Mouse (Mus musculus): Measurements from ENCODE around the gene Icosl. TPM values are rescaled to one million over a fixed set of nuclear protein-coding genes. Genes with fewer than 3 reads are reported as not detected.
"Not testable (repeated sequence)": the region's sequence is repeated elsewhere in the genome, so short reads cannot be mapped to it uniquely, and the experiment has no call there.

Icosl gene
- not detected in 2 replicates for total RNA-seq (2012; rRNA removed)
- polyA plus RNA-seq (2012; ENCODE audit: insufficient read depth in 1 of 2, insufficient read length in 2 of 2, low read depth in 1 of 2, low replicate concordance in 2 of 2, missing spikeins in 1 of 2), result not detected

GRCm38 (mm10) chr10:78069101-78070011 is at the start of gene Icosl:
Icosl (plus strand) TSS chr10:78069302.
- Histone ChIP-seq H3K79me2 (ENCODE audit: control insufficient read depth, insufficient read depth, low read length, poor library complexity) (no peaks in the 10 kb centered on the region), H3K4me3 (ENCODE audit: control insufficient read depth in 1 of 2, insufficient read depth in 1 of 2, low read depth in 2 of 2, low read length in 2 of 2) (no peak within 1 kb of the TSS), H3K27ac (ENCODE audit: control insufficient read depth, low read depth, low read length) (no peak within 1 kb of the TSS), H3K27me3 (ENCODE audit: control insufficient read depth in 1 of 2, insufficient read depth in 2 of 2, low read length in 2 of 2) (peaks cover 0 to 1% of the 10 kb centered on the region in 2 experiments; a peak in 2 of 4 replicates), H3K36me3 (ENCODE audit: control insufficient read depth in 1 of 2, insufficient read depth in 2 of 2, low read length in 2 of 2) (no peaks in the 10 kb centered on the region), H3K9me3 (replicated peaks; ENCODE audit: insufficient read depth, low read length) (no peaks in the 10 kb centered on the region), H3K4me1 (ENCODE audit: control insufficient read depth in 1 of 2, insufficient read depth in 2 of 2, low read length in 2 of 2) (no peaks in the 10 kb centered on the region), H3K9ac (ENCODE audit: control insufficient read depth, low read depth, low read length, poor library complexity, severe bottlenecking) (no peak within 1 kb of the TSS)
- no peak for TF ChIP-seq HCFC1 (IDR thresholded peaks at IDR 0.05; ENCODE audit: low read depth, low read length)
- TF ChIP-seq MAX (IDR thresholded peaks at IDR 0.05; ENCODE audit: low read length), result no peak
- no peak for TF ChIP-seq ZC3H11A (IDR thresholded peaks at IDR 0.05; ENCODE audit: low read depth, low read length)
- TF ChIP-seq GABPA (IDR thresholded peaks at IDR 0.05; ENCODE audit: low read depth, low read length), result no peak
- TF ChIP-seq GATA1 (IDR thresholded peaks at IDR 0.05; ENCODE audit: low read depth, low read length), result no peak
- TF ChIP-seq TAL1 (IDR thresholded peaks at IDR 0.05; ENCODE audit: low read length), result no peak
- TF ChIP-seq BHLHE40 (IDR thresholded peaks at IDR 0.05; ENCODE audit: borderline replicate concordance, low read depth, low read length), result no peak
- TF ChIP-seq POLR2A (IDR thresholded peaks at IDR 0.05; ENCODE audit: control insufficient read depth in 1 of 2, insufficient read depth in 1 of 2, low read depth in 1 of 2, low read length in 2 of 2, poor library complexity in 1 of 2), result no peak
- TF ChIP-seq KAT2A (conservative IDR thresholded peaks at IDR 0.05; ENCODE audit: low read depth, low read length), result no peak
- no peak for DNase-seq (ENCODE audit: low read depth, low spot score)

- not testable (repeated sequence) for H3K27ac ChIP-seq (ENCODE audit: control insufficient read depth, low read depth, low read length); H3K27me3 ChIP-seq (ENCODE audit: control insufficient read depth in 1 of 2, insufficient read depth in 2 of 2, low read length in 2 of 2); H3K9me3 ChIP-seq (replicated peaks; ENCODE audit: insufficient read depth, low read length); H3K79me2 ChIP-seq (ENCODE audit: control insufficient read depth, insufficient read depth, low read length, poor library complexity); H3K36me3 ChIP-seq (ENCODE audit: control insufficient read depth in 1 of 2, insufficient read depth in 2 of 2, low read length in 2 of 2); DNase-seq (ENCODE audit: low read depth, low spot score); H3K4me3 ChIP-seq (ENCODE audit: control insufficient read depth in 1 of 2, insufficient read depth in 1 of 2, low read depth in 2 of 2, low read length in 2 of 2); H3K9ac ChIP-seq (ENCODE audit: control insufficient read depth, low read depth, low read length, poor library complexity, severe bottlenecking); H3K4me1 ChIP-seq (ENCODE audit: control insufficient read depth in 1 of 2, insufficient read depth in 2 of 2, low read length in 2 of 2)
- 0 out of 2 replicates have a peak, but pooled peaks have one; percentile 22 for TF ChIP-seq MAFK (IDR thresholded peaks at IDR 0.05; ENCODE audit: borderline replicate concordance, low read depth, low read length)
These were observed 49.1 kb upstream of the Icosl start for GRCm38 (mm10) chr10:78019984-78020383.

GRCm38 (mm10) chr10:78025453-78025852 is 43.6 kb upstream of the Icosl start:
- H3K79me2 ChIP-seq (ENCODE audit: control insufficient read depth, insufficient read depth, low read length, poor library complexity); H3K36me3 ChIP-seq (ENCODE audit: control insufficient read depth in 1 of 2, insufficient read depth in 2 of 2, low read length in 2 of 2); H3K4me1 ChIP-seq (ENCODE audit: control insufficient read depth in 1 of 2, insufficient read depth in 2 of 2, low read length in 2 of 2); H3K9me3 ChIP-seq (replicated peaks; ENCODE audit: insufficient read depth, low read length); H3K27me3 ChIP-seq (ENCODE audit: control insufficient read depth in 1 of 2, insufficient read depth in 2 of 2, low read length in 2 of 2): not testable (repeated sequence)
- Histone ChIP-seq H3K4me3 (ENCODE audit: control insufficient read depth in 1 of 2, insufficient read depth in 1 of 2, low read depth in 2 of 2, low read length in 2 of 2) (peak overlapping the region; percentile 25 to 60), H3K9ac (ENCODE audit: control insufficient read depth, low read depth, low read length, poor library complexity, severe bottlenecking) (peak overlapping the region; percentile 62), H3K27ac (ENCODE audit: control insufficient read depth, low read depth, low read length) (peak overlapping the region; percentile 87)
- DNase-seq (ENCODE audit: low read depth, low spot score), result peak; percentile 71
- peak; percentile 8 to 57 (median 19); a peak in 4 of 6 replicates for TF ChIP-seq CTCF (IDR thresholded peaks at IDR 0.05 in 2 of 3, conservative IDR thresholded peaks at IDR 0.05 in 1 of 3; ENCODE audit: control insufficient read depth in 1 of 3, insufficient read depth in 1 of 3, low read depth in 2 of 3, low read length in 3 of 3, poor library complexity in 1 of 3, severe bottlenecking in 1 of 3)
- peak; percentile 26 for TF ChIP-seq RAD21 (IDR thresholded peaks at IDR 0.05; ENCODE audit: low read depth, low read length)
- TF ChIP-seq ZC3H11A (IDR thresholded peaks at IDR 0.05; ENCODE audit: low read depth, low read length), result peak; percentile 29; the same call in 1 of the 2 replicates
- peak; percentile 53 for TF ChIP-seq SMC3 (IDR thresholded peaks at IDR 0.05; ENCODE audit: low read depth, low read length)

Data from MEL (cell line).